Mouse (Mus musculus) megakaryocyte-erythroid progenitor cell, adult 5-6 weeks (primary cell): ENCODE results near the gene Retreg3. TPM values are rescaled to one million over a fixed set of nuclear protein-coding genes. Genes with fewer than 3 reads are reported as not detected.

Experiments
- ATAC-seq: replicated peaks from 2 replicates; pipeline ENCODE4 v1.8.0; 2016; ENCODE audit warnings: mild to moderate bottlenecking, inconsistent platforms; ENCODE audit not compliant: severe bottlenecking, poor library complexity, low FRiP score, low TSS enrichment
- total RNA-seq, 2 experiments: library from RNA; stranded (forward) in 1 of 2; stranded (reverse) in 1 of 2; fragments of 200-1000, 215-1000 nt in 1 of 2; fragments of >200 nt in 1 of 2; fragmentation: Nextera tagmentation in 1 of 2; gene quantifications; 2 replicates each; pipeline ENCODE4 v1.2.3; 2014 to 2017

The Retreg3 gene
- total RNA-seq, 2 experiments from 2014 or later, result 17.0 to 36.7 TPM

DNA sequence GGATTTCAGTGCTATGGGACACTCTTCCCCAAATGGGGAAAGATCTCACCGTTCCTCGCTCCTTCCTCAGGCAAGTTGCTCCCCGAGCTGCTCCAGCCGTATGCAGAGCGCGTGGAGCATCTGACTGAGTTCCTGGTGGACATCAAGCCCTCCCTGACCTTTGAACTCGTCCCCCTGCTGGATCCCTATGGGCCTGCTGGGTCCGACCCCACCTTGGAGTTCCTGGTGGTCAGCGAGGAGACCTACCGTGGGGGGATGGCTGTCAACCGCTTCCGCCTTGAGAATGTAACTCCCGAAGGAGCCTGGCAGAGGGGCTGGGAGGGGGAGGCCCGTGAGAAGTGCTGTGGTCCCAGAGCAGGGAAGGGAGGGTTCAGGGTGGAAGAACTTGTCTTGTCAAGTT is 35.4 kb downstream of the Retreg3 start:
- no peak for ATAC-seq

DNA sequence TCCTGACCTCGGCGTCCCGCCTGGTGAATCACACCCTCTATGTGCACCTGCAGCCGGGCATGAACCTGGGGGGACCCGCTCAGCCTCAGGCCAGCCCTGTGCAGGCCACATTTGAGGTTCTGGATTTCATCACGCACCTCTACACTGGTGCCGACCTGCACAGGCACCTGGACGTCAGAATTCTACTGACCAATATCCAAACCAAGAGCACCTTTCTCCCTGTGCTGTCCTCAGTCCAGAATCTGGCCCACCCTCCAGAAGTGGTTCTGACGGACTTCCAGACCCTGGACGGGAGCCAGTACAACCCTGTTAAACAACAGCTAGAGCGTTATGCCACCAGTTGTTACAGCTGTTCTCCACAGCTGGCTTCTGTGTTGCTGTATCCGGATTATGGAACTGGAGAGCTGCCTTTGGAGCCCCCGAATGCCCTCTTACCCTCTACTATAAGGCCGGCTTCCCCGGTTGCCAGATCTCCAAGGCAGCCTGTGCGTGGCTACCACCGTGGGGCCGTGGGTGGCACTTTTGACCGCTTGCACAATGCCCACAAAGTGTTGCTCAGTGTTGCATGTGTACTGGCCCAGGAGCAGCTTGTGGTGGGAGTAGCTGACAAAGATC is 36.5 kb downstream of the Retreg3 start:
- ATAC-seq, result no peak

DNA sequence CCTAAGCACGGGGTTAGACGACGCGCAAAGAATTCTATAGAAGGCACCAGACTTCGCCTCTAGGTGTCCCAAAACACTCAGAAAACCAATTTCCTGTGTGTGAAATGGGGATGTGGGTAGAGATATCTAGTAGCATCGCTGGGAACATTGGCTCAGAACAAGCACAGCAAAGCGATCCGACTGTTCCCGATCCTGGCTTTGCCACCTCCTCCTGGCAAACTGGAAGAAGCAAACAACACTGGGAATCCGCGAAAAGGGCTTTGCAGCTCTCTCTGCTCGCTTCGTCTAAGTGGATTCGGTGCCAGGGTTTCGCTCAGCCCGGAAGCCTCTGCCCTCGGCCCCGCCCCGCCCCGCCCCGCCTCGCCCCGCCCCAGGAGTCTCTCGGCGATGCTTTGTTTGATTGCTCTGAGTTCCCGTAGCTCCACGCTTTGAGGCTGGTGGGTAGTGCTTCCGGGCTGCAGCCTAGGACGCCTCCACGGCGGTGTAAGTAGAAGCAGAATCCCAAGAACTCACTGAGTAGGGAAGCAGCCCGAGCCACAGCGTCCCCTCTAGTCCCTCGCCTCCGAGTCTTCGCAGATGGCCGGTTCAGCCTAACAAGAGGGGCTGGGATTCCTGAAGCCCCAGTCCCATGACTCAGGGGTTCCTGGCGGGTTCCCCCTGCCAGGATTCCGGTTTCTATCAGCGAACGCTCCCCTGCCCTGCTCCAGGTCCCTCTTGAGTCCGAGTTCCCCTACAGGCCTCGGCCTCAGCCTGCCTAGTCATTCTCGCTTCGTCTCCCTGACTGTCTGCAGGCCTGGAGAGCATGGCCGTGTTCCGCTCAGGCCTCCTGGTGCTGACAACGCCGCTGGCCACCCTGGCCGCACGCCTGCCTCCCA is 37.2 kb downstream of the Retreg3 start, which contains the start of gene Coasy:
Coasy (plus strand) TSS at position 358 of the 875 bp plus-strand sequence.
- ATAC-seq, result peak; percentile 62

DNA sequence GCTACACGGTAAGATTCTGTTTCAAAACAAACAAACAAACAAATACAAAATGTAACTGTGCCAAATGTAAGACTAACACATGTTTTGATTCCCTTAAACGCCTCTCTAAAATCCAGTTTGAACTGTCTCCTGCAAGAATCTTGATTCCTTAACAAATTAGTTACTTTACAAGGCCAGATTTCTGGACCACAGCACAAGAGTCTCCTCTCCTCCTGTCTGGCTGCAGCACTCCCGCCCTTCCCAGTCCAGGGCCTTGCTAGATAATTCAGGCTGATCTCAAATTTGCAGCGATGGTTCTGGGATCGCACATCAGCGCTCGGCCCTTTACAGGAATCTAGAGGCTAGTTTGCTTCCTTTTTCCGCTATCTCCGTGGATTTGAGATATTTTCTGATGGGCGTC is 38.0 kb downstream of the Retreg3 start:
- no peak for ATAC-seq

DNA sequence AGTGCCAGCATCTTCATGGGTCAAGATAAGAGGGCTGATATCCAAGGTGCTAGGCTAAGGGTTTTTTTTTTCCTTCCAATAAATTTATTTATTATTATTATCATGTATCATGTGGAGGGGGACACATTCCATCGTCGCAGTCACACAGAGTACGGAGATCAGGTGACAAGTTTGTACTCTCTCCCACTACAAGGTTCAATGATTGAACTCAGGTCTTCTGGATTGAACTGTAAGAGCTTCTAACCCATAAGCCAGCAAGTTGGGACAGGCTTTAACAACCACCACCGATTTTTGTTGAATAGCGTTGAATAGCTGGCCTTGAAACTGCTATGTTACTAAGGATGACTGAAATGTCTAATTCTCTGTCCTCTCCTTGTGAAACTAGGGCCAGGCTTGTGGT is 39.3 kb downstream of the Retreg3 start:
- ATAC-seq, result no peak

DNA sequence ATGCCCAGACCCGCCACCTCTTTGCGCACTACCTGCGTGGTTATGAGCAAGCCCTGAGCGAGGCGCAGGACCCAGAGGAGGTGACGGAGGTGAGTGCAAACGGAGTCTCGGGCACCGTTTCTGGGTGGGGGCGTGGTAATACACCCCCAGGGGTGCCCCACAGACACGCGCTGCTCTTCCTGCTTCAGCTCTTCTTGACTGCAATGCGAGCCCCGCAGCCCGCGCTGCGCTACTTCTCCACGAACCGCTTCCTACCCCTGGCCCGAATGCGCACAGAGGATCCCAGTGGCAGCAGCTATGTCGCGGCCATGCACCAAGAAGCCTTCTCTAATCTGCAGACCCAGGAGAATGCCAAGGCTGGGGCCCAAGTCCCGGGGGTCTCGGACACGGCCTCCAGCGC is 39.9 kb downstream of the Retreg3 start:
- ATAC-seq, result no peak

DNA sequence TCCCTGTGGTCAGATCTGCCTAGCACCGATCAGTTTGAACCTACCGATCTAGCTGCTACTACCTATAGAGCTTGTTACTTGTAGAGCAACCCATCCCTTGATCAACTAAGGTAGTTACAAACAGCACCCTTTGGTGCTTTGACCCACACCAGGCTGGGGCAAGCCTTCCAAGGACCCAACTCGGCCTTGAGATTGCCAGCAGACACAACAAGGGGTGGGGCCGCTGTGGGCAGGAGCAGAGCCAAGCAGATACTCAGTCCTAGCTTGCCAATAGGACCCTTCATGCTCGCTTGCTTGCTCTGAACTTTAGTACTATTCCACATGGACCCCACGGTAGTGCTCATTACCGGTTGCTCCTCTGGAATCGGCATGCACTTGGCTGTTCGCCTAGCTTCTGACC is 41.6 kb downstream of the Retreg3 start, which contains the start of gene Hsd17b1:
Hsd17b1 (plus strand) TSS at position 291 of the 400 bp plus-strand sequence.
- no peak for ATAC-seq

DNA sequence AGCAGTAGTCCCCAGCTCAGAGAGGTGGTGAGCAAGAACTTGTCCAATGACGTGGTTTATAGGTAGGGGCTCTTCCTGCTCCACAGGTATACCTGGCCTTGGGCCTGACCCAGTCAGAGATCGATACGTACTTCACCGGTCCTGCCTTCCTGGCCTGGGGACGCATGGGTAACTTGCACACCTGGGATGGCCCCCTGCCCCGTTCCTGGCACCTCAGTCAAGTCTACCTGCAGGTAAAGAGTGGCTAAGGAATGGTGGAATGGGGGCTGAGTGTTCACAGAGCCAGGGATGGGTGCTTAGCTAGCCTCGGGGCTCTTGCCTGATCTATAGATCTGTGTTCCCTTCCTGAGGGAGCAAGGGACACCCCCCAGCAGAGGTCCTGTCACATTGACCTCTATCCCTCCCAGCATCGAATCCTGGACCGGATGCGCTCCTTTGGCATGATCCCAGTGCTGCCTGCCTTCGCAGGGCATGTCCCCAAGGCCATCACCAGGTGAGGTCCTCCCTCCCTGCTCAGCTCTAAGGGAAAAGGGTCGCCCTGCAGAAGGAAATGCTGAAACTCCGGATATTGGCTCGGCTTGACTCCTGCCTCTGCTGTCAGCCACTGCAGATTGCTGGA is 47.8 kb downstream of the Retreg3 start:
- no peak for ATAC-seq

DNA sequence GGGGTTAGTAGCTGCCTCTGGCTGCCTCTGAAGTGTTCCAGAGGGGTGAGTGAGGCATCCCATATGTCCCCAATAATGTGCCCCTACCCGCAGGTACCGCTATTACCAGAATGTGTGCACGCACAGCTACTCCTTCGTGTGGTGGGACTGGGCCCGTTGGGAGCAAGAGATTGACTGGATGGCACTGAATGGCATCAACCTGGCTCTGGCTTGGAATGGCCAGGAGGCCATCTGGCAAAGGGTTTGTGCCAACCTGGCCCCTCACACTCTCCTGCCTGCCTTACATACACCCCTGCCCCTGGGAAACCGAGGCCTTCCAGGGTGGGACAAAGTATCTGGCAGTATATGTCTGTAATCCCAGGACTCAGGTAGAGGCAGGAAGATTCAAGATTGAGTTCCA is 48.7 kb downstream of the Retreg3 start:
- no peak for ATAC-seq

DNA sequence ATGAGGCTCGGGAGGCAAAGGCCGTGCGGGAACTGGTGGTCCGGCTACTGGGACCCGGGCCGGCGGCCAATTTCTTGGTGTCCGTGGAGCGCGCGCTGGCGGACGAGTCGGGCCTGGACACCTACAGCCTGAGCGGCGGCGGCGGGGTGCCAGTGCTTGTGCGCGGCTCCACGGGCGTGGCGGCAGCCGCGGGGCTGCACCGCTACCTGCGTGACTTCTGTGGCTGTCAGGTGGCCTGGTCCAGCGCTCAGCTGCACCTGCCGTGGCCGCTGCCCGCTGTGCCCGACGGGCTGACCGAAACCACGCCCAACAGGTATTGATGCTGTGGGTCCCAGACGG is 49.5 kb downstream of the Retreg3 start:
- peak; percentile 10; the same call in 1 of the 2 replicates for ATAC-seq

DNA sequence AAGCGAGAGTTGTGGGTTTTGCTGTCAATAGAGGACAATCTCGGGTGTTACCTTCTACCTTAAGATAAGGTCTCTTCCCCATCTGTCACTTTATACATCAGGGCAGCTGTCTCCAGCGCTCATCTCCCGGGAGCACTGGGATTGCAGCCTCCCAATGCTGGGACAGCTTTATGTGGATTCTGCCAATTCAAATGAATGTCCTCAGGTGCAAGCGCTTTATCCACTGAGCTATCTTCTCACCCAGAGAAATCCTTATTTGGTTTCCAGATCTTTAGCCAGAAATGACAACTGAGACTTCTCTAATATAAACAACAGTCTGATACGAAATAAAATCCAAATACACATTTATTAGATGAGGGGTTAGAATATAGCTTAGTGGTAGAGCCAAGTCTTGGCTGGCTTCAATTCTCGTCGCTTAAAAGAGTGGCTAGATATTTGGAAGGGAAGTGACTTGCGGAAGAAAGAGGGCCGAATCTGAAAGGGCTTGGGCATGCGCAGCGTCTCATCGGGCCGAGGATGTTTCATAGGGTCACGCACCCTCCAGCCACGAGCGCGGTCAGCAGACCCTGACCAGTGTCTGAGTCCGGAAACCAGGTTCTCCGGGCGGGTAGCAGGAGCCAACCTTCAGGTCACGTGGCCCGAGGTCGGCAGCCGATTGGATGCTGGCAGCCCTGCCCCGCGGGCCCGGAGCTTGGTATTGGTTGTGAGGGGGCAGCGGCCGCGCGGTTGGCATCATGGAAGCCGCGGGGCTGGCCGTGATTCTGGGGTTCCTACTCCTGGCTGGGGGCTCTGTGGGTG is 50.1 kb downstream of the Retreg3 start, which contains the start of gene Naglu:
Naglu (plus strand) TSS at position 622 of the 798 bp plus-strand sequence.
- ATAC-seq, result peak; percentile 89

DNA sequence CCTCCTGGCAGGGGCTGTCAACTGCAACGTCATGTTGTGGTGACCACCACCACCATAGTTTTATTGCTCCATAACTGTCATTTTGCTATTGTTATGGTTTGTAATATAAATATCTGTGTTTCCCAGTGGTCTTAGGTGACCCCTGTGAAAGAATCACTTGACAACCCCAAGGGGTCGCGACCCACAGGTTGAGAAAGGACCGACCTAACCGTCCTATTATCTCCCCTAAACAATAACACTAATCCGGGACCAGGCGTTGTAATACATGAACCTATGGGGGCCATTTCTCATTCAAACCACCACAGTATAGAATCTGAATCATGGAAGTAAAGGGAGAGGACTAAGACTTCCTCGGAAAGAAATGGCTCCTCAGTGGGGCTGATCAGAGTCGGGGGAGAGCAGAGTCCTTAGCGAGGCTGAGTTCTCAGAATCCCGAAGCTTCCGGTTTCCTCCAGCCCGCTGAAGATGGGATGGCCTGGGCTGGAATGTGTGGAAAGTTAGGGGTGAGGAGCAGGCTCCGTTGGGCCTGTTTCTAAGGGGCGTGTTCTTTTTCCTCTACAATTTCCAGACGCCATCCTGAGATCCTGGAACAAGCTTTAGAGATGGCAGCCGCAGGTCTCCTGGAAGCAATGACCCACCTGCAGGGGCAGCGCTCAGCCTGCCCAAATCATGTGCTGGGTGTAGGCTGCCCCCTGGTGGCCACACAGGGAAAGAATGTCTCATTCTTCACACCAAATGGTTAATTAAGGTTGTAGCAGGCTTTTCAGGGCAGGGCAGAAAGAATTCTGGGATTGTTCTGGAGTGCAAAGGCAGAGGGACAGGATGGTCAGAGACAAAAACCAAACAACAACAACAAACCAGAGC is 52.9 kb downstream of the Retreg3 start:
- ATAC-seq, result no peak

DNA sequence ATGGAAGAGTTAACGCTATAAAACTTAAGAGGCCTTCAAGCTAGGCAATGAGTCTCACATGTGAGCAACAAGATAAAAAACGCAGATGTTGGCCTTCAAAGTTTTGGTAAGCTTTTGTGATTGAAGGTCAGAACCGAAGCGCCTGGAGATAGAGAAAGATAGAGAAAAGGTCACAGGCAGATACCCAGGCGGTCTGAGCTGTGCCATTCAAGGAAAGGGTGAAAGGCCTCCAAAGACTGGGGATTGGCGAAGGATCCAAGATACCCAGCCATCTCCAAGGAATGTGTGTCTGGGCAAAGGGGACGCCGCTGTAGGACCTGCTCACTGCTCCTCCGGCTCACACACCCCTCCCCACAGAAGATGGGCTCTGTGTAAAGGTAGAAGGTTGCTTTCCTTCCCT is 54.7 kb downstream of the Retreg3 start:
- no peak for ATAC-seq

DNA sequence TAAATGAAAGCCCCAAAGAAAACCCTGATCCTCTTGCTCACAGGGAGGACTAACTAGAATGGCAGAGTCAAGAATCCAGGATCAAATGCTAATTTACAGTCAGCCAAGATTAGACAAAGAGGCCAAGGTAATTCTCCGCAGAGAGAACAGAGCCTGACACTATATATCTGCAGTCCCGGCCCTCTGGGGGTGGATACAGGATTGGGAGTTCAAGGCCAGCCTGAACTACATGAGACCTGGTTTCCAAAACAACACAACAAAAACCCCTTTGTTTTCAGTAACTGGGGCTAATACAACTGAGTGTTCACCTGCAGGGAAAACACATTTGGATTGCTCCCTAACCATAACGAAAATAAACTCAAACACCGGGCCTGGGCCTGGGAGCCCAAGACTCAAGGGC is 55.2 kb downstream of the Retreg3 start:
- ATAC-seq, result no peak

DNA sequence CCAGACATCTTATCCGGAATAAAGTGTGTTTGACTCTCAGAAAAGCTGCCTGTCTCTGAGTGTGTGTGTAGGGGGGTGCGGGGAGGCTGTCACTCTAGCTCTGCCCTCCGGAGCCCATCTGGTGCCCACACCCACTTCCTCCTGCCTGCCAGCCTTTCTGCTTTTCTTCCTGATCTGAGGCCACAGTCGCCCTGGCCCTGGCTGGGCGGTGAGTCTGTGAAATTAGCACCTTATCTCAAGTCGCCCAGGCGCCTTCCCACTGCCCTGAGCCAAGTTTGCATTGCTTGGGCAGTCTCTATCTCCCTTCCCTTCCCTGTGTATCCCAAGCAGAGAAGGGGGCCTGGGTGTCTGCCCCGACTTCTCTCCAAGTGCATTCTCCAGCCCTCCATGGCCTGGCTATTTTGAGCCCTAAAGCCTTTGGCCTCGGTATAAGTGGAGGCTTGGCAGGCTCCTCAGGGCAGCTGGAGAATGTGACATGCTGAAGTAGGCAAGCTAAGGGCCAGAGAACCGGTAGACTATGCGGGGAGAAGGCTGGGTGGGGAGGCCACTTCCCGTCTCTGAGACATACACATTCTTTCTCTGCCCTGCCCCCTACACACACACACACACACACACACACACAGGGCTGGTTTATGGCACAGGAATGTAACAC is 55.9 kb downstream of the Retreg3 start:
- peak; percentile 92 for ATAC-seq

DNA sequence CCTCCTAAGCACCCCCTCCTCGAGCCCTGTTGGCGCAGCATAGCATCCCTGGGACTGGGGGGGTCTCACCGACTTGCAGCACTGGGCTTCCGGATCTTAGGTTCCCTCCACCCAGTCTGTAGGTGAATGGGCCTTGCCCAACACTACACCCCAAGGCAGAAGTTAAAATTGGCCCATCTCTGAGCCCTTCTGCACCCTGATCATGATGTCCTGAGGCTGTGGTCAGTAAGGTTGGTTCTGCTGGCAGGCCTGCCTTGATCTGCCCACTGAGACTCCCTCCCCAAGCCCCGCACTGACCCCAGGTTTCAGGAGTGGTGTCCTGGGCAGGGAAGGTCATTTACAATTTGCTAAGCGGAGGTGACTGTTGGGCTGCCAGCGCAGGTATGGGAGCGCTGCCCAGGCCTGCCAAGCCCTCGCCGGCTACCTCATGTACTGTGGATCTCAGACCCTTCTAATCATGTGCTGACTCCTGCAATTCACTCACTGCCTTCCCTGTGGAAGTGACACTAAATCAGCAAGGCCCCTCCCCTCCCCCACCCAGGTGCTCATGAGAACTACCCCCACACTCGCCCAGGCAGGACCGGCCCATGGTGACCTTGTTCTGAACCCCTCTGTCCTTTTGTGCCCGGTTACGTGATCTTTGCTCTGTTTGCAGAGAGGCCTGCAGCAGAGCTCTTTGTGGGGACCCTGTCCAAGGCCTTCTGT is 56.6 kb downstream of the Retreg3 start:
- ATAC-seq, result no peak

DNA sequence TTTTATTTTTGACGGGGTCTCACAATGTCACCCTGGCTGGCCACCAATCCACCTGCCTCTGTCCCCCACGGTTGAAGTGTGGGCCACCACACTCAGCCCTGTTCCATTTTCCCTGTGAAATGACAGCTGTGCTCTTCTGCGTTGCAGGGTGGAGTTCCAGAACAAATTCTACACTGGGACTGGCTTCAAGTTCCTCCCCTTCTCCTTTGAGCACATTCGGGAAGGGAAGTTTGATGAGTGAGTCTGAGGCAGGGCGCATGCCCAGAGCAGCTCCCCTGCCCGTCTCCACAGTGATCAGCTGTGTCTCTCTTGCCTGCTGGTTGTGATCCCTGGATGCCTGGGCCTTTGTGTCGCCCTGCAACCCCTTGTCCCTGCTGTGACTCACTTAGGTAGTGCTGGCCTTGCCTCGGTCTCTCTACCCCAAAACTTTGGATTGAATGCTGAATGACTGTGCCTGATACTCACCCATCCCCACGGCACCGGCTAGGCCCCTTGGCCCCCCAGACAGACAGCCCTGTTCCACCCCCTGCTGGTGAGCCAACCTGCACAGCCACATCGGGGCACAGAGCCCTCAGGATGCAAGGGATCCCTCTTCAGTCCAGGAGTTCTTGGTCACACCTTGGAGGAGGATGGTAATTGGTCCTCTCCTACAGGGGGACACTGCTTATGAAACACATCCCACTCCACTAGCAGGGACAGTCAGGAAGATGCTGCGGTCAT is 57.4 kb downstream of the Retreg3 start:
- ATAC-seq, result no peak
